Mouse (Mus musculus): ENCODE measurements around the gene Nckap1. TPM values are rescaled to one million over a fixed set of nuclear protein-coding genes. Genes with fewer than 3 reads are reported as not detected.

The Nckap1 gene
- total RNA-seq, 2 experiments from 2014 or later = 43.9 to 52.0 TPM

GRCm38 (mm10) chr2:80594215-80594918 is 13.2 kb upstream of the Nckap1 start:
- no peak overlapping the region for H3K4me3 ChIP-seq
- no peak for DNase-seq
- no peak for TF ChIP-seq CTCF (IDR thresholded peaks at IDR 0.05)
- no peak overlapping the region for H3K27ac ChIP-seq
- intact Hi-C loops (cut with DNase I) = no loop called here

- no peak for DNase-seq
- no peak overlapping the region for H3K4me3 ChIP-seq
- TF ChIP-seq CTCF (IDR thresholded peaks at IDR 0.05) = no peak
- intact Hi-C loops (cut with DNase I) = no loop called here
- H3K27ac ChIP-seq = no peak overlapping the region
Measured at GRCm38 (mm10) chr2:80582356-80582755, 1.2 kb upstream of the Nckap1 start.

- peak overlapping the region; percentile 96 for H3K27ac ChIP-seq
- intact Hi-C loops (cut with DNase I) = loop anchor here (2.0 kb wide), 1 partner anchor 36 kb away; the partner anchor contains the start of genes Dusp19 and Nup35
- no peak for DNase-seq
- no peak for TF ChIP-seq CTCF (IDR thresholded peaks at IDR 0.05)
- H3K4me3 ChIP-seq = peak overlapping the region; percentile 97
Measured at GRCm38 (mm10) chr2:80580311-80580961, 744 bp downstream of the Nckap1 start.

GRCm38 (mm10) chr2:80579253-80579891 is 1.8 kb downstream of the Nckap1 start:
- Histone ChIP-seq H3K4me3 (peak overlapping the region; percentile 97), H3K27ac (peak overlapping the region; percentile 96; the same call in 1 of the 2 replicates)
- intact Hi-C loops (cut with DNase I) = no loop called here
- DNase-seq = no peak
- no peak for TF ChIP-seq CTCF (IDR thresholded peaks at IDR 0.05)

- Histone ChIP-seq H3K27ac (no peak overlapping the region), H3K4me3 (no peak overlapping the region)
- intact Hi-C loops (cut with DNase I) = no loop called here
- no peak for DNase-seq
- no peak for TF ChIP-seq CTCF (IDR thresholded peaks at IDR 0.05)
Measured at GRCm38 (mm10) chr2:80577286-80577685, 3.9 kb downstream of the Nckap1 start.

- DNase-seq = peak; percentile 34
- Histone ChIP-seq H3K4me3 (peak overlapping the region; percentile 9), H3K27ac (peak overlapping the region; percentile 63)
- intact Hi-C loops (cut with DNase I) = no loop called here
- no peak for TF ChIP-seq CTCF (IDR thresholded peaks at IDR 0.05)
Measured at GRCm38 (mm10) chr2:80570656-80571055, 10.5 kb downstream of the Nckap1 start.

- H3K27ac ChIP-seq = no peak overlapping the region
- TF ChIP-seq CTCF (IDR thresholded peaks at IDR 0.05) = no peak
- intact Hi-C loops (cut with DNase I) = no loop called here
- no peak overlapping the region for H3K4me3 ChIP-seq
- no peak for DNase-seq
Measured at GRCm38 (mm10) chr2:80567411-80567810, 13.8 kb downstream of the Nckap1 start.

GRCm38 (mm10) chr2:80562253-80562652 is 18.9 kb downstream of the Nckap1 start:
- intact Hi-C loops (cut with DNase I) = no loop called here
- Histone ChIP-seq H3K4me3 (no peak overlapping the region), H3K27ac (no peak overlapping the region)
- DNase-seq = no peak
- no peak for TF ChIP-seq CTCF (IDR thresholded peaks at IDR 0.05)

GRCm38 (mm10) chr2:80561478-80561877 is 19.7 kb downstream of the Nckap1 start:
- no peak for DNase-seq
- H3K27ac ChIP-seq = no peak overlapping the region
- no peak overlapping the region for H3K4me3 ChIP-seq
- intact Hi-C loops (cut with DNase I) = no loop called here
- no peak for TF ChIP-seq CTCF (IDR thresholded peaks at IDR 0.05)

- intact Hi-C loops (cut with DNase I) = no loop called here
- no peak for DNase-seq
- TF ChIP-seq CTCF (IDR thresholded peaks at IDR 0.05) = no peak
- Histone ChIP-seq H3K4me3 (no peak overlapping the region), H3K27ac (no peak overlapping the region)
Measured at GRCm38 (mm10) chr2:80560773-80561172, 20.4 kb downstream of the Nckap1 start.

- no peak for DNase-seq
- no peak overlapping the region for H3K4me3 ChIP-seq
- intact Hi-C loops (cut with DNase I) = no loop called here
- TF ChIP-seq CTCF (IDR thresholded peaks at IDR 0.05) = no peak
- H3K27ac ChIP-seq = no peak overlapping the region
Measured at GRCm38 (mm10) chr2:80559655-80560054, 21.5 kb downstream of the Nckap1 start.

GRCm38 (mm10) chr2:80554442-80554841 is 26.7 kb downstream of the Nckap1 start:
- no peak for DNase-seq
- H3K4me3 ChIP-seq = no peak overlapping the region
- TF ChIP-seq CTCF (IDR thresholded peaks at IDR 0.05) = no peak
- intact Hi-C loops (cut with DNase I) = no loop called here
- H3K27ac ChIP-seq = no peak overlapping the region

GRCm38 (mm10) chr2:80549704-80550103 is 31.5 kb downstream of the Nckap1 start:
- intact Hi-C loops (cut with DNase I) = no loop called here
- no peak overlapping the region for H3K4me3 ChIP-seq
- no peak for TF ChIP-seq CTCF (IDR thresholded peaks at IDR 0.05)
- DNase-seq = no peak
- H3K27ac ChIP-seq = no peak overlapping the region

Measured in gastrocnemius, adult 2 months (tissue).